Mouse (Mus musculus) lung, adult 2 months (tissue): ENCODE data around the gene Irf2.

Experiments
- CTCF ChIP-seq: fragments of 200-500 bp; IDR thresholded peaks from 2 replicates; pipeline ENCODE4 v1.5.1; 2011; ENCODE audit warnings: mild to moderate bottlenecking, low read length, control low read depth; ENCODE audit not compliant: insufficient read depth
- POLR2A ChIP-seq: fragments of 200-500 bp; IDR thresholded peaks from 2 replicates; pipeline ENCODE4 v1.6.1; 2011; ENCODE audit warnings: low read depth, mild to moderate bottlenecking, control low read depth, low read length, borderline replicate concordance; ENCODE audit errors: extremely low read depth

DNA sequence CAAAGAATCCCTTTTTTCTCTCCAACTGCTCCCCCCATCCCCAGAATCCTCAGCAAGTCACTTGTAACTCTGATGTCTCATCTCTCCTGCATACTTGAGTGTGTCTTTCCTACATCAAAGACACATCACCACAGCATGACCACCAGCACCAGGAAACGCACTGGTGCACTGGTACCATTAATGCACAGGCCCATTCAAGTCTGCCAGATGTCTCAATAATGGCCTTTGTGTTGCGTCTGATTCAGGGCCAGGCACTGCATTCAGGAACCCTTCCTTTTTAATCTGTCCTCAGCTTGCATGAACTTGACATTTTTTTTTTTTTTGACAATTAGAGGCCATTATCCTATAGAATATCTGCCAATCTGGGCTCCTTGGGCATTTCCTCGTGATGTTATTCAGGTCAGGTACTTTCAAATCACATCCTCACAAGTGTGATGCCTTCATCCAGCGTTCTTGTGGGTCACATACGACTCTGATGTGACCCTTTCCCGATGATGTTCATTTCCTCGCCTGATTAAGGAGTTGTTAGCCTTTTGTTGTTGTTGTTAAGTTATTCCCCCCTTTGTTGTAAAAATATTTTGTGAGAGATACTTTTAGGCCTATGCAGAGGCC is 31.5 kb downstream of the Irf2 start:
- TF ChIP-seq POLR2A, result no peak
- no peak for TF ChIP-seq CTCF
